9 mouse cellular contexts compared by ENCODE assay signal in genomic region chr16:34711481-34711880, GRCm38 (mm10). TPM values are rescaled to one million over a fixed set of nuclear protein-coding genes. Genes with fewer than 3 reads are reported as not detected.
DNase-seq lines count a peak whose midpoint lies in the region; ATAC-seq and TF ChIP-seq lines count a peak whose summit lies in the region.
"Had no signal": no experiment of that assay in that cellular context is flagged by ENCODE, and none has a peak within 500 bp of the region (broad histone marks: within the 10 kb centered on the region; RNA-seq: fewer than 3 reads in every experiment).

No protein-coding gene starts in this region.

- H3K36me3 ChIP-seq in forebrain, embryonic 14.5 days (ENCODE audit: control insufficient read depth, insufficient read depth, low read length): peaks cover 23% of the 10 kb centered on the region
- H3K36me3 ChIP-seq in forebrain, embryonic 13.5 days (ENCODE audit: poor library complexity, severe bottlenecking): peaks cover 34% of the 10 kb centered on the region
- peaks cover under 1% of the 10 kb centered on the region; the same call in 1 of the 2 replicates for H3K36me3 ChIP-seq in liver, embryonic 14.5 days (replicated peaks; ENCODE audit: control insufficient read depth, insufficient read depth, low read depth)

- peak; percentile 58 for DNase-seq in forebrain, embryonic 14.5 days (ENCODE audit: low spot score)
- DNase-seq in liver, embryonic 14.5 days (ENCODE audit: low read depth in 3 of 3, low spot score in 3 of 3): no peak
- DNase-seq in liver (no peak), ZHBTc4 (ENCODE audit: low read depth, low spot score) (peak; percentile 34)
- DNase-seq in lung, postnatal 36 days: peak; percentile 16
- no peak for DNase-seq in urinary bladder, adult 18-20 months (ENCODE audit: low spot score in 2 of 2)
- no peak for DNase-seq in thymus, postnatal 4 days

- no peaks in the 10 kb centered on the region for H3K4me1 ChIP-seq in forebrain, embryonic 14.5 days (ENCODE audit: control insufficient read depth, insufficient read depth, low read length)
- no peaks in the 10 kb centered on the region for H3K4me1 ChIP-seq in forebrain, embryonic 13.5 days
- H3K4me1 ChIP-seq in liver, embryonic 14.5 days (replicated peaks; ENCODE audit: control insufficient read depth in 2 of 2, insufficient read depth in 2 of 2, low read length in 1 of 2): no peaks in the 10 kb centered on the region

- TF ChIP-seq EP300 in liver, embryonic 14.5 days (IDR thresholded peaks at IDR 0.05; ENCODE audit: low read depth): no peak

- no peaks in the 10 kb centered on the region for H3K27me3 ChIP-seq in forebrain, embryonic 14.5 days (replicated peaks; ENCODE audit: control insufficient read depth, insufficient read depth, low read length)
- no peaks in the 10 kb centered on the region for H3K27me3 ChIP-seq in forebrain, embryonic 13.5 days
- H3K27me3 ChIP-seq in liver, embryonic 14.5 days (ENCODE audit: control insufficient read depth, insufficient read depth, low read length): no peaks in the 10 kb centered on the region

- WGBS in forebrain, embryonic 14.5 days: 78% methylated on average over 3 of the region's 3 CpGs
- 75% methylated on average over 3 of the region's 3 CpGs for WGBS in forebrain, embryonic 13.5 days
- WGBS in liver, embryonic 14.5 days (ENCODE audit: insufficient replicate concordance): 78% methylated on average over 3 of the region's 3 CpGs

- ATAC-seq in forebrain, embryonic 14.5 days: no peak
- ATAC-seq in forebrain, embryonic 13.5 days: no peak
- no peak for ATAC-seq in liver, embryonic 14.5 days (ENCODE audit: insufficient read depth)

- H3K4me2 ChIP-seq in forebrain, embryonic 14.5 days (ENCODE audit: low read length): no peak overlapping the region
- H3K4me2 ChIP-seq in forebrain, embryonic 13.5 days: no peak overlapping the region
- no peak overlapping the region for H3K4me2 ChIP-seq in liver, embryonic 14.5 days (ENCODE audit: low read depth)

- peak; percentile 47 for TF ChIP-seq CTCF in liver, embryonic 14.5 days (IDR thresholded peaks at IDR 0.05; ENCODE audit: low read depth)

- no peaks in the 10 kb centered on the region for H3K9me3 ChIP-seq in forebrain, embryonic 14.5 days (replicated peaks; ENCODE audit: control insufficient read depth, low read length)
- no peaks in the 10 kb centered on the region for H3K9me3 ChIP-seq in forebrain, embryonic 13.5 days (replicated peaks)
- H3K9me3 ChIP-seq in liver, embryonic 14.5 days (ENCODE audit: control insufficient read depth, low read length): no peaks in the 10 kb centered on the region

- no peak overlapping the region for H3K9ac ChIP-seq in forebrain, embryonic 14.5 days (ENCODE audit: low read length)
- H3K9ac ChIP-seq in forebrain, embryonic 13.5 days: no peak overlapping the region
- no peak overlapping the region for H3K9ac ChIP-seq in liver, embryonic 14.5 days (replicated peaks)

- H3K27ac ChIP-seq in forebrain, embryonic 14.5 days (ENCODE audit: low read depth, low read length): no peak overlapping the region
- no peak overlapping the region for H3K27ac ChIP-seq in forebrain, embryonic 13.5 days
- no peak overlapping the region for H3K27ac ChIP-seq in liver, embryonic 14.5 days
- H3K27ac ChIP-seq: macrophage had no signal

- H3K4me3 ChIP-seq in forebrain, embryonic 14.5 days (ENCODE audit: low read depth, low read length): no peak overlapping the region
- no peak overlapping the region for H3K4me3 ChIP-seq in forebrain, embryonic 13.5 days
- H3K4me3 ChIP-seq in liver, embryonic 14.5 days (ENCODE audit: insufficient read depth in 1 of 2, low read depth in 2 of 2, low read length in 2 of 2): no peak overlapping the region

RNA-seq across cellular contexts. Expression of gene Ccdc14, which starts 21.1 kb away (rescaled TPM):
- polyA plus RNA-seq in forebrain, embryonic 14.5 days (2014; fragmentation: Nextera tagmentation; extraction: Ambion mirVana): 5.7 and 6.5 TPM in 2 replicates
- 6.4 and 8.0 TPM in 2 replicates for polyA plus RNA-seq in forebrain, embryonic 13.5 days (2015; fragmentation: Nextera tagmentation; extraction: Ambion mirVana)
- 2.1 and 3.2 TPM in 2 replicates for polyA plus RNA-seq in liver, embryonic 14.5 days (2012; rRNA removed)
- polyA plus RNA-seq in liver, embryonic 14.5 days (2014; fragmentation: Nextera tagmentation; extraction: Ambion mirVana): 2.6 and 3.3 TPM in 2 replicates

RNA-seq across cellular contexts. Expression of gene Mylk, which starts 33.5 kb away (rescaled TPM):
- 4.2 and 4.6 TPM in 2 replicates for polyA plus RNA-seq in forebrain, embryonic 14.5 days (2014; fragmentation: Nextera tagmentation; extraction: Ambion mirVana)
- polyA plus RNA-seq in forebrain, embryonic 13.5 days (2015; fragmentation: Nextera tagmentation; extraction: Ambion mirVana): 3.7 TPM in 2 replicates
- polyA plus RNA-seq in liver, embryonic 14.5 days (2012; rRNA removed): 3.8 and 5.4 TPM in 2 replicates
- polyA plus RNA-seq in liver, embryonic 14.5 days (2014; fragmentation: Nextera tagmentation; extraction: Ambion mirVana): 4.4 and 5.6 TPM in 2 replicates

Comparison
In these comparisons a context has a peak if more than half of its experiments do, and no peak if none do; other contexts are left out.
1. DNase-seq: peak in forebrain, embryonic 14.5 days (single experiment), ZHBTc4 (single experiment) and lung, postnatal 36 days (single experiment); none in liver, embryonic 14.5 days (0 of 3), liver (single experiment), urinary bladder, adult 18-20 months (0 of 2) and thymus, postnatal 4 days (single experiment).